Mouse (Mus musculus) liver, embryonic 16.5 days (tissue): ENCODE data around the gene Fam117b. TPM values are rescaled to one million over a fixed set of nuclear protein-coding genes. Genes with fewer than 3 reads are reported as not detected.
A peak's percentile ranks its signal among the peaks of the same experiment; 100 is the strongest.

ENCODE experiments used
- ATAC-seq: fragments of 200-750 bp; cut with Nextera tagmentation; 2 replicates; pipeline ENCODE4 v1.8.0; 2017; ENCODE audit warnings: low read depth, mild to moderate bottlenecking, moderate number of reproducible peaks, moderate library complexity
- H3K27ac ChIP-seq: fragments of 300-500 bp; sonication (generic); 2 replicates; pipeline ENCODE4 v1.5.1; 2014; ENCODE audit warnings: mild to moderate bottlenecking, low read length
- H3K27me3 ChIP-seq: fragments of 300-500 bp; sonication (generic); 2 replicates; pipeline ENCODE4 v1.6.1; 2014; ENCODE audit warnings: low read depth, low read length, mixed read lengths; ENCODE audit not compliant: control insufficient read depth, insufficient read depth
- H3K36me3 ChIP-seq: fragments of 300-500 bp; sonication (generic); 2 replicates; pipeline ENCODE4 v1.6.1; 2014; ENCODE audit warnings: mild to moderate bottlenecking; ENCODE audit not compliant: control insufficient read depth, insufficient read depth
- H3K4me1 ChIP-seq: fragments of 300-500 bp; sonication (generic); 2 replicates; pipeline ENCODE4 v1.6.1; 2014; ENCODE audit warnings: low read depth, low read length, mixed read lengths; ENCODE audit not compliant: control insufficient read depth
- H3K4me2 ChIP-seq: fragments of 300-500 bp; sonication (generic); 2 replicates; pipeline ENCODE4 v1.6.1; 2014; ENCODE audit warnings: low read depth, low read length, mixed read lengths
- H3K4me3 ChIP-seq: fragments of 300-500 bp; sonication (generic); 2 replicates; pipeline ENCODE4 v1.5.1; 2014; ENCODE audit warnings: low read depth, mild to moderate bottlenecking, low read length
- H3K9ac ChIP-seq: fragments of 300-500 bp; sonication (generic); 2 replicates; pipeline ENCODE4 v1.6.1; 2014; ENCODE audit warnings: low read depth, low read length
- H3K9me3 ChIP-seq: fragments of 300-500 bp; sonication (generic); replicated peaks from 2 replicates; pipeline ENCODE4 v1.6.1; 2016; ENCODE audit warnings: low read length; ENCODE audit not compliant: control insufficient read depth
- WGBS: fragments of 180-500 bp; shearing (Covaris S2); extraction: QIAGEN DNeasy Blood & Tissue Kit; methylation state at CpG from one replicate; pipeline ENCODE4 v1.1.7; 2014; ENCODE audit not compliant: insufficient replicate concordance; 5-methylcytosine and 5-hydroxymethylcytosine counted together
- polyA plus RNA-seq: library from polyadenylated mRNA; unstranded; fragments of >200 nt; fragmentation: Nextera tagmentation; extraction: Ambion mirVana; gene quantifications from 2 replicates; pipeline ENCODE4 v1.2.1, GENCODE M21; 2015

Gene Fam117b
- polyA plus RNA-seq, 1 experiment from 2014 or later: 1.1 TPM

GRCm38 (mm10) chr1:59906819-59907521 is 5.8 kb upstream of the Fam117b start:
- Histone ChIP-seq H3K4me3 (no peak overlapping the region), H3K36me3 (no peaks in the 10 kb centered on the region), H3K9me3 (no peaks in the 10 kb centered on the region), H3K4me2 (no peak overlapping the region), H3K27me3 (no peaks in the 10 kb centered on the region), H3K9ac (no peak overlapping the region), H3K27ac (no peak overlapping the region), H3K4me1 (peaks cover 3% of the 10 kb centered on the region)
- ATAC-seq: no peak
- 71% methylated on average over 13 of the region's 13 CpGs for WGBS

- 13% methylated on average over 2 of the region's 2 CpGs for WGBS
- ATAC-seq: no peak
- H3K9ac ChIP-seq: no peak overlapping the region
- no peak overlapping the region for H3K4me2 ChIP-seq
- H3K9me3 ChIP-seq: no peaks in the 10 kb centered on the region
- peaks cover 3% of the 10 kb centered on the region for H3K4me1 ChIP-seq
- H3K27ac ChIP-seq: no peak overlapping the region
- no peaks in the 10 kb centered on the region for H3K27me3 ChIP-seq
- no peaks in the 10 kb centered on the region for H3K36me3 ChIP-seq
- H3K4me3 ChIP-seq: no peak overlapping the region
These were observed 5.1 kb upstream of the Fam117b start for GRCm38 (mm10) chr1:59907700-59908099.

- Histone ChIP-seq H3K27me3 (no peaks in the 10 kb centered on the region), H3K4me2 (no peak overlapping the region), H3K27ac (no peak overlapping the region), H3K4me3 (no peak overlapping the region), H3K4me1 (peaks cover 24% of the 10 kb centered on the region), H3K9ac (no peak overlapping the region), H3K9me3 (no peaks in the 10 kb centered on the region), H3K36me3 (no peaks in the 10 kb centered on the region)
- WGBS: 89% methylated on average over 1 of the region's 1 CpGs
- no peak for ATAC-seq
These were observed 1.9 kb upstream of the Fam117b start for GRCm38 (mm10) chr1:59910941-59911340.

- Histone ChIP-seq H3K27me3 (no peaks in the 10 kb centered on the region), H3K4me3 (peak overlapping the region; percentile 93), H3K4me2 (peak overlapping the region; percentile 99), H3K36me3 (no peaks in the 10 kb centered on the region), H3K9ac (peak overlapping the region; percentile 81), H3K4me1 (peaks cover 29% of the 10 kb centered on the region), H3K9me3 (no peaks in the 10 kb centered on the region), H3K27ac (peak overlapping the region; percentile 86)
- WGBS: under 1% methylated on average over 66 of the region's 98 CpGs
- peak; percentile 43 for ATAC-seq
These were observed 526 bp downstream of the Fam117b start for GRCm38 (mm10) chr1:59913195-59913868.

- Histone ChIP-seq H3K27ac (peak overlapping the region; percentile 86), H3K9me3 (no peaks in the 10 kb centered on the region), H3K4me2 (peak overlapping the region; percentile 99), H3K27me3 (no peaks in the 10 kb centered on the region), H3K4me1 (peaks cover 29% of the 10 kb centered on the region), H3K9ac (peak overlapping the region; percentile 81), H3K36me3 (no peaks in the 10 kb centered on the region), H3K4me3 (peak overlapping the region; percentile 93)
- WGBS: 1% methylated on average over 12 of the region's 12 CpGs
- ATAC-seq: no peak
These were observed 1.0 kb downstream of the Fam117b start for GRCm38 (mm10) chr1:59913869-59914225.

- no peak overlapping the region for H3K9ac ChIP-seq
- no peak overlapping the region; the same call in 1 of the 2 replicates for H3K4me3 ChIP-seq
- H3K4me2 ChIP-seq: peak overlapping the region; percentile 99
- H3K9me3 ChIP-seq: no peaks in the 10 kb centered on the region
- no peak for ATAC-seq
- H3K4me1 ChIP-seq: peaks cover 29% of the 10 kb centered on the region
- no peaks in the 10 kb centered on the region for H3K27me3 ChIP-seq
- no peak overlapping the region; the same call in 1 of the 2 replicates for H3K27ac ChIP-seq
- WGBS: 14% methylated on average over 3 of the region's 3 CpGs
- no peaks in the 10 kb centered on the region for H3K36me3 ChIP-seq
These were observed 2.0 kb downstream of the Fam117b start for GRCm38 (mm10) chr1:59914799-59915198.

GRCm38 (mm10) chr1:59915843-59916610 is 3.2 kb downstream of the Fam117b start:
- H3K9ac ChIP-seq: no peak overlapping the region
- no peak overlapping the region for H3K27ac ChIP-seq
- no peaks in the 10 kb centered on the region for H3K27me3 ChIP-seq
- no peak for ATAC-seq
- H3K36me3 ChIP-seq: no peaks in the 10 kb centered on the region
- peaks cover 29% of the 10 kb centered on the region for H3K4me1 ChIP-seq
- no peak overlapping the region for H3K4me2 ChIP-seq
- H3K4me3 ChIP-seq: no peak overlapping the region
- WGBS: 77% methylated on average over 10 of the region's 10 CpGs
- H3K9me3 ChIP-seq: no peaks in the 10 kb centered on the region

- Histone ChIP-seq H3K4me2 (no peak overlapping the region), H3K4me1 (peaks cover 29% of the 10 kb centered on the region), H3K36me3 (no peaks in the 10 kb centered on the region), H3K27ac (no peak overlapping the region), H3K27me3 (no peaks in the 10 kb centered on the region), H3K9ac (no peak overlapping the region), H3K9me3 (no peaks in the 10 kb centered on the region), H3K4me3 (no peak overlapping the region)
- WGBS: 40% methylated on average over 3 of the region's 3 CpGs
- ATAC-seq: no peak
These were observed 4.6 kb downstream of the Fam117b start for GRCm38 (mm10) chr1:59917401-59917800.

GRCm38 (mm10) chr1:59918075-59918474 is 5.3 kb downstream of the Fam117b start:
- Histone ChIP-seq H3K4me2 (no peak overlapping the region), H3K9ac (no peak overlapping the region), H3K4me1 (peaks cover 29% of the 10 kb centered on the region), H3K27ac (no peak overlapping the region), H3K9me3 (no peaks in the 10 kb centered on the region), H3K4me3 (no peak overlapping the region), H3K27me3 (no peaks in the 10 kb centered on the region), H3K36me3 (no peaks in the 10 kb centered on the region)
- no peak for ATAC-seq
